Mouse (Mus musculus) embryonic fibroblast, embryonic 13.5 days (primary cell): ENCODE results near the gene Tex14. TPM values are rescaled to one million over a fixed set of nuclear protein-coding genes. Genes with fewer than 3 reads are reported as not detected.

Source experiments
- H3K27ac ChIP-seq: 2 replicates; pipeline ENCODE4 v1.5.1; 2012; ENCODE audit warnings: low read length, control low read depth, inconsistent platforms; ENCODE audit not compliant: insufficient read depth
- H3K4me1 ChIP-seq: 2 replicates; pipeline ENCODE4 v1.6.1; 2011; ENCODE audit warnings: low read length; ENCODE audit not compliant: control insufficient read depth, insufficient read depth
- H3K4me3 ChIP-seq: 2 replicates; pipeline ENCODE4 v1.5.1; 2011; ENCODE audit warnings: mild to moderate bottlenecking, control low read depth, low read length; ENCODE audit not compliant: insufficient read depth
- CTCF ChIP-seq: IDR thresholded peaks from 2 replicates; pipeline ENCODE4 v1.5.1; 2011; ENCODE audit warnings: mild to moderate bottlenecking, control low read depth, low read length, moderate library complexity, borderline replicate concordance; ENCODE audit not compliant: insufficient read depth
- POLR2A ChIP-seq: IDR thresholded peaks from 2 replicates; pipeline ENCODE4 v1.6.1; 2011; ENCODE audit warnings: low read depth, mild to moderate bottlenecking, control low read depth, low read length, moderate library complexity
- polyA plus RNA-seq: library from polyadenylated mRNA; stranded (reverse); fragments of >200 nt; gene quantifications from 2 replicates; pipeline ENCODE4 v1.2.4, GENCODE M21; 2011; ENCODE audit warnings: low read depth; ENCODE audit not compliant: missing spikeins, insufficient read length

Tex14 gene
- polyA plus RNA-seq, 1 experiment = 0.11 TPM

- H3K4me1 ChIP-seq = no peaks in the 10 kb centered on the region
- no peak overlapping the region for H3K4me3 ChIP-seq
- H3K27ac ChIP-seq = no peak overlapping the region
- TF ChIP-seq CTCF (no peak), POLR2A (no peak)
These were observed 197.4 kb downstream of the Tex14 start for GRCm38 (mm10) chr11:87602234-87602633.

GRCm38 (mm10) chr11:87603571-87603970 lies 198.7 kb downstream of the Tex14 start:
- Histone ChIP-seq H3K27ac (no peak overlapping the region), H3K4me3 (no peak overlapping the region), H3K4me1 (no peaks in the 10 kb centered on the region)
- no peak for TF ChIP-seq CTCF
- TF ChIP-seq POLR2A = no peak

Other genes with a start within 250 kb of the Tex14 start
- gene Ppm1e, start 46.0 kb upstream of the Tex14 start, polyA plus RNA-seq = 1.4 and 1.6 TPM in 2 replicates
- gene Rad51c, start 111 bp upstream of the Tex14 start, polyA plus RNA-seq = 5.0 and 8.6 TPM in 2 replicates
- not detected in 2 replicates for gene Gm11492, start 161.6 kb downstream of the Tex14 start, polyA plus RNA-seq
- 2.9 and 3.6 TPM in 2 replicates for gene Sept4, start 163.8 kb downstream of the Tex14 start, polyA plus RNA-seq
- gene Mtmr4, start 187.1 kb downstream of the Tex14 start, polyA plus RNA-seq = 29.3 and 34.5 TPM in 2 replicates
- gene Hsf5, start 212.1 kb downstream of the Tex14 start, polyA plus RNA-seq = 0.12 and 0.23 TPM in 2 replicates